Mouse (Mus musculus): ENCODE results near the gene Gatad2a.
"Not testable (repeated sequence)": the region's sequence is repeated elsewhere in the genome, so short reads cannot be mapped to it uniquely, and the experiment has no call there.

The Gatad2a gene

DNA sequence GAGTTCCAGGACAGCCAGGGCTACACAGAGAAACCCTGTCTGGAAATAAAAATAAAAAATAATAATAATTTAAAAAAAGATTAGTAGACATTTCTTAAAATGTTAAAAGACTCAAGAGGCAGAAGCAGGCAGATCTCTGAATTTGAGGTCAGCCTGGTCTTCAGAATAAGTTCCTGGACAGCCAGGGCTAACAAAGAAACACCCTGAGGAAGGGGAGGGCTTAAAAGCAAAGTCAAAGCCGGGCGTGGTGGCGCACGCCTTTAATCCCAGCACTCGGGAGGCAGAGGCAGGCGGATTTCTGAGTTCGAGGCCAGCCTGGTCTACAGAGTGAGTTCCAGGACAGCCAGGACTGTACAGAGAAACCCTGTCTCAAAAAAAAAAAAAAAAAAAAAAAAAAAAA is 7.2 kb downstream of the Gatad2a start:
- DNase-seq: not testable (repeated sequence)

DNA sequence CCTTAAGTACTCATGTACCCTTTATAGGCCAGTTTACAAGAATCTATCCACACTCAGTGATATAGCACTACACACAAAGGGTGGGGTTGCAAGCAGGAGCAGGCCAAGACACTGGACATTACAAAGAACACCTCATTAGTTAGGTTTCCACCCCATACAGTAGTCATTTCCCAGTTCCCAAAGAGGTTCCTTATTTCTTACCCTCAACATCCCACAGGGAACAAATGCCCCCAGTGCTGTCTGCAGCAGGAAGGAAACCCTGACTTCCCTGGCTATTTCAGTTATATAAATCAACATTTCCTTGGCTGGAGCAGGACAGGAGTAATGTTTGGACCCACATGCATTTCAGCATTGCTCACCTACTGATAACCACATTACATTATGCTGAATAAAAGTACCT is 8.4 kb downstream of the Gatad2a start:
- no peak for DNase-seq

DNA sequence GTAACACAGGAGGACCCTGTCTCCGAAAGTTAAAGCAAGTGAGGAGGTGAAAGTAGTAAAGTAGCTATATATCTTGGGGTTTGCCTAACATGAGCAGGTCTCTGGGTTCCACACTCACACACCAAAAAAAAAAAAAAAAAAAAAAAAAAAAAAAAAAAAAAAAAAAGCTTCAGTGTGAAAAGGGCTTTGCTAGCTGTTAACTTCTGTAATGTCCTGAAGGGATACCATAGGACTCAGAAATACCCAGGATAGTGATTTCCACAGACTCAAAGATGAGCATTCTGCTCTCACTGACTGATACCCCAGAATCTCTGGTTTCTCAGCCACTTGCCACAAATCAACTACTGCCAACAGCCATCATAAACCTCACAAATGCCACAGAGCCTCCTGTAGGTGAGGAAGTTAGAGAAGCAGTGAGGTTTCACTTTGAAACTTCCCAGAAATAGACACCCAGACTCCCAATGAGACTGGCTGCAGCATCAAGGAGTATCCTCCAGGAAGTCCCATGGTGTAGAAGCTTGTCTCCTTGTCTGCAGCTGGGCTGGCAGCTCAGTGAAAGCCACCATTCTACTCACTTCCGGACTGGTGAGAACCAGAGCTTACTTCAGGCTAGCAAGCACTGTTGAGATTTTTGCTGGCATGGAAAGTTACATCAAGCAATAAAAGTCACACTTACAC is 11.2 kb downstream of the Gatad2a start:
- no peak for DNase-seq

DNA sequence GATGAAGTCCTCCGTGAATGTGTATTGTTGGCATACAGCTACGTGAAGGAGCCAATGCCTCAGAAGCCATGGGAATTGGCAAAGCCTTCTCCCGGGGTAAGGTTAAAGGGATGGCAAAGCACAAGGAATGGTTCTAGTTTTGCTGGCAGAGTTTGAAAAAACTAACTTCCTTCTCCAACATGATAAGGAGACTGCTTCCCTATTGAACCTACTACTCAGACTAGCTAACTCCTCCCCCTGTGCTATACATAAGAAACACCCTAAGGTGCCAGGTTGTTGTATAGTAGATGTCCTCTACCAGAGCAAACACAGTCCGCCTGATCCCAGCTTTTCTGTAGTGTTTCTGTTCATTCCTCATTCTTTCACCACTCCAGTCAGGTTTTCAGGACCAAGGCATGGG is 17.7 kb downstream of the Gatad2a start:
- no peak for DNase-seq

DNA sequence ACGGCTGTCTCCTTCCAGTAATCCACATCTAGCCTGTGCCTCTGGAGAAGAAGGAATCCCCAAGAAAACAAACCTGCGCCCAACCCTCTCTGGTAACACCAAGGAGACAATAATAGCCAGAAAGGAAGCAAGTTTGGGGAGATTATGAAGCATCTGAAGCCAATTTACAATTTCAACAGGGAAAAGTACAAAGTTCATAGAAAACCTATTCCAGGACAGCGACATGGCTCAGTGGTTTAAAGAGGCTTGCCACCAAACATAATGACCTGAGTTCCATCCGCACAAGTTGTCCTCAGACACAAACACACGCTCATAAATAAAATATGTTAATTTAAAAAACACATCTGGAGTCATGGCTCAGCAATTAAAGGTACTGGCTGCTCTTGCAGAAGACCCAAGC is 21.4 kb downstream of the Gatad2a start:
- DNase-seq: no peak

DNA sequence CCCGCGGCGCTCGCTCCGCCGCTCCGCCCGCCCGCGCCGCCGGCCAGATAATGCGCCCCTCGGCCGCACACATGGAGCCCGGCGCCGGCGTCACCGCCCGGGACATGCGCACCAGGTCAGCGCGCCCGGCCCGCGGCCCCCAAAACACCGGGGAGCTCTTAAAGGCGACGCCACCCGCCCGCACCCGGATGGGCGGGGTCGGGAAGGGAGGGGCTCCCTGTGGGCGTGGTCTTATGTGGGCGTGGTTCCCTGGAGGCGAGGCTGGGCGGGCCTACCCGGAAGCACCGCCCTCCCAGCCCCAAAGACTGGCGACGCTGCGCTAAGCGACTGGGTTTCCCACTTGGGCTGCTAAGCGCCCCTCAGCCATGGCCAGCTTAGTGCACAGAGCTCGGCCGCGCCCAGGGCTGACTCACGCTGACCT is 22.0 kb downstream of the Gatad2a start:
- peak; percentile 95 for DNase-seq

DNA sequence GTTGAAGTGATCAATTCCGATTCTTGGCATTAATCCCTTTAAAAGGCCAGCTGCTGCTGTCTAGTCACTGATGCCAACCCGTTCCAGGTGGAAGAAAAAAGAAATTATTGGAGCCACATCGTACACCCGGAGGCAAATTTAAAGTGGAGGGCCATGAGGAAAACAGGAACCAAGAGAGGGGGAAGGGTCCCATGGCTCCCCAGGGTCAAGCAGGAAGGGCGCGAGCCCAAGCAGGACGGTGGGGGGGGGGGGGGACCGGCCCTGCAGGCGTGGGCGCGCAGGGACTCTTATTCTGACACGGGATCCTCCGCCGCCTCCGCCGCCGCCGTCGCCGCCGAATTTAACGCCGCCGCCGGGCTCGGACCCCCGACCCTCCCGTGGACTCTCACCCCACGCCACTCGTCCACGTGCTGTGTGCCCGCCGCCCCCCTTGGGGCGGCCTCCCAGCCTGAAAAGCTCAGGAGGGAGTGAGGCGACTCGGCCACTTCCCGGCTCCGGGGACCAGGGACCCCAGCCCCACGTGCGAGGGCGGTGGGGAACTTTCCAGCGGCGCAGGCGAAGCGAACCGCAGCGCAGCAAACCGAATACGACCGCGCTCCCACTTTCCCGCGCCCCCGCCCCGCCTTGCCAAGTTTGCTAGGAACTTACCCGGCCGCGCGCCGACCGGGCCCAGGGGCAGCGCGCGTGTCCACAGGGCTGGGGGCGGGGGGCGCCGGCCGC is 22.6 kb downstream of the Gatad2a start:
- DNase-seq: peak; percentile 55

DNA sequence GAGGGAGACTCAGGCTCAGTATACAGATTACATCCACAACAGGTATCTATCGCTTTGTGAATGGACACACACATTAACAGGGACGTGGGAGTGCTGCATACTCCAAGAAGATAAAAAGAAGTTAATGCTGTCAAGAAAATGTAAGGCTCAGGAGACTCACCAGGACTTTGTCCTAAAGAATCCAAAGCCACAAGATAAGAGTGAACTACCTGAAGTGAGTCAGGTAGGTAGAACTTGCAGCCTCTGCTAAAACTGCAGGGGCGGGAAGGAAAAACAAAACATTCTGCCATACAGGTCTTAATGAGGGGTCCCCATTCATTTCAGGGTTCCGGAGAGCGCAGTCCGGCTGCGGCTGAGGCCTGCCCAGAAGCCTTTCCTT is 23.1 kb downstream of the Gatad2a start:
- no peak for DNase-seq

DNA sequence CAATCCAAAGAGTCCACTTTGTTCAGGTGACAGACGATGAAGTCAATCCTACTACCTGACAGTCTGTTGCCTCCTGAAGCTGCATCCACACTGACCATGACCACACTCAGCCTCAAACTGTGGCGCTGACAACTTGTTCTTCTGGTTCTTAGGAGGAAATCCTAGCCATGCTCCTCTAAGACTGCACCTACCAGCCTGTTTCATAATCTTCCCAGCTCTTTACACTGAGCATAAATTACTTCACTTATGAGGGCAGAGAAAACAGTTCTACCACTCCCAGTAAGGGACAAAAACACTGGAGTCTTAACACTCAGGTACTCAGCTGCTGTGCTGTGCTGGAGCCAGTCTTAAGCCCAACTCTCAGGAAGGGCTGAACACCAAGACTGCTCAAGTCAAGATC is 25.3 kb downstream of the Gatad2a start:
- DNase-seq: no peak

DNA sequence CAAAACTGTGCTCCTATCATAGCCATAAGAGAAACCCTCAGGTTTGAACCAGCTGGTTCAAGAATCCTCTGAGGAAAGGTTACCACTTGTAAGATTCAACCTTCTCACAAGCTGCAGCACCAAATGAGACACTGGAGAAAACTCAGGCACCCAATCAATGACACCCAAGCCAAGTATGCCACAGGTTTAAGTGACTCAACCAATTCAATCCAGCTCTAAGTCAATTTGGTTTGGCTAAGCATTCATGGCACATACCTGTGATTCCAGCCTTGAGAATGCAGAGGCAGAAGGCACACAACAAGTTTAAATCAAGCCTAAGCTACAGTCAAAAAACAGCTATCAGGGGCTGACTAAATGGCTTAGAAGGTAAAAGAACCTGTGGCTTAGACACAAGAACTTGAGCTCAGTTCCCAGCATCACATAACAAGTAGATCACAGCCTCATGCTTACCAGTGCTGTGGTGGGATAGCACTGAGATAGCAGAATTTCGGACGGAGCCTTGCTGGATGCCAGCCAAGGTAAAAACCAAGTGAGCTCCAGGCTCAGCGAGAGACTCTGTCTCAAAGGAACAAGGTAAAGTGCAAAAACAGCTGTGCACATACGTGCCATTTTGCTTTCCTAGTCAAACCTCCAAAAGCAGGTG is 28.8 kb downstream of the Gatad2a start:
- DNase-seq: no peak

DNA sequence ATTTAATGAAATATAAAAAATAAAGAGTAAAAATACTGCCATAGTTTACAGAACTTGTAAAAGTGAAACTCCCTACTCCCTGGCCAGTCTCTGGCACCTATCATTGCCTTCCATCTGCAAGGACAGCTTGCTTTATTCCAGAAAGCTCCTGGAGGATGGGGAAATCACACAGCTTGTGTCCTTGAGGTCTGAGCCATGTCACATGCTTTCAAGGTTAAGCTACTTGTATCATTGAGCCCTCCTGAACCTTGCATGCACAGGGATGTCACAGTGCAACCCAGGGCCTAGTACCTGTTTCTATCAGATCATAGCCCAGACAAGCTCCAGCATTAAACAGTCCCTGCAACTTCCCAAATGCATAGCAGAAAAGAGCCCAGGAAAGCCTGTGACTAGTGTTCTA is 36.9 kb downstream of the Gatad2a start:
- no peak for DNase-seq

DNA sequence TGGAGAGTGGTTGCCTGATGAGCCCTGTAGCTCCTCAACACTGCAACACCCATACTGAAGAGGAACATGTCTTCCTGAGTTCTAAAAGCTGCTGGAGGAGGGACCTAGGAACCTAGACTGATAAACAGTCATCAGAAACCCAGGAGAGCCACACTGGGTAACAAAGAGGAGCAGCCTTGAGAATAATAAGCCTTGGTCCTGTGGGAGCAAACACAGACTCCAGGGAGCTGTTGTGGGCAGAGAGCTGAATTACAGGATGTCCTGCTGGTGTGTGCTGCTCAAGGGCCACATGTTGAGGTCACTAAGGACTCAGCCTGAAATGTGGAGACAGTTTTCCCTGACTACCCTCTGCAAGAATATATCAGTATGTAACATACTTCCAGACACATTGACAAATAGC is 38.3 kb downstream of the Gatad2a start:
- no peak for DNase-seq

DNA sequence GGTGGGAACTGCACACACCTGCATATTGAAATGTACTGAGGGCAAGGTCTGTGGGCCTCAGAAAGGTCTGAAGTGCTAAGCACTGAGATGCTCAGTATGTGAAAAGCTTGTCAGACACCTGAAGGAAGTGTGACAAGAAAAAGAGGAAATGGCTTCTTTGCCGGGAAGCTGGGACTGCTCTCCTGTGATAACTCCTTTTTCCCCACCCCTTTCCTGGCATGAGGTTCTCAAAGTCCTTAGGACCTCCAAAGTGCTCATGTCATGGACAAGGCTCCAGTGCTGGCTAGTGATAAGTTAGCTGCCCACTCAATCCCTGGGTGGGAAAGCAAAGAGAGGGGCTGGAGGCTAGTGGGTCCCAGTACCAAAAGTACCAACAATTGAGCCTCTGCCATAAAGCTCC is 38.8 kb downstream of the Gatad2a start:
- DNase-seq: no peak

DNA sequence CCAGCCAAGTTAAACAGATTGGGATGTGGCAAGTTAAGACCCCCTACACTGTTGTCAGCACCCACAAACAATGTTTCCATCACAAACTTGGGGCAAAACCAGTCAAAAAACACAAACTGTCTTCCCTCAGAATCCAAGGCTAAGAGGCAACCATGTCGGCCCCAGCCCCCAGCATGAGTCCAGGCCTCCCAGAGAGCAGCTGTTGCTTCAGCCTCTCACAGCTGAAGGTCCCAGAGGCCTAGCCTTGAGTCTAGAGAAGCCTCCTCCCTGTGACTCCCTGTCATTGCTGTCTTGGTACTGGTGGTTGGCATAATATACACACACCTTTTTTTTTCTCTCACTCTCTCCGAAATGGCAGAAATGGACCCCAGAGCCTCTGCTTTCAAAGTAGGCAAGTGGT is 39.5 kb downstream of the Gatad2a start:
- no peak for DNase-seq

DNA sequence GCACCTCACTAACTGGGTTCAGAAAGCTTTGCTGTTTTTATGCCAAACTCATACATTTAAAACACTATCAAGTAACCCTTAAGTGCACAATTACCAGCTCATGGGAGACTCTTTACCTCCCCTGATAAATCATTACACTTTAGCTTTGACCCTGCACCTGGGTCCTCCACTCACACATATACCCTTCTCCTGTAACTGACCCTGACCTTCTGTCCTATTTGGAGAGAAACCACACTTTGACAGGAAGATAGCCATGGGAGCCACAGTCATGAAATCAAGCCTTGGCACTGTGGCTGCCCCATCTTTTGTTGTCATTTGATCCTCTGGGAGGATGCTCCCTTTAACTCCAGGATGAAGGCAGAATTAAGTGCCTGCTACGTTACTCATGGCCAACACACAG is 41.5 kb downstream of the Gatad2a start:
- no peak for DNase-seq

DNA sequence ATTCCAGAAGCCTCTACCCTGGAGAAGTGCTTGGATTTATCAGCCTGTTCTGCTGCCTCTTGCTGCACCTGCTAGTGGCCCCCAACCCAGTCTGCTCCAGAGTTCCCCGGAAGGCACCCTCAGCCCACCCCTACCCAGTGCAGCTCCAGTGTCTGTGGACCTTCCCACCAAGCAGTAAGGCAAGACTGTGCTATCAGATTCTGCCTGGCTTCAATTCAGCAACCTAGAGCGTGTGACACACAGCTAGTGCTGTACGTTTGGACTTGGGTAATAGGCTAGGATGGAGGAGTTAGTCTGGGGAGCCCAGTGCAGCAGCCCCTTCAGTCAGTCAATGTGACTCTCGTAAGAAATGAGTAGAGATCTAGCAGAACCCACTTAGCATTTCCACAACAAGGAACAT is 42.0 kb downstream of the Gatad2a start:
- no peak for DNase-seq

DNA sequence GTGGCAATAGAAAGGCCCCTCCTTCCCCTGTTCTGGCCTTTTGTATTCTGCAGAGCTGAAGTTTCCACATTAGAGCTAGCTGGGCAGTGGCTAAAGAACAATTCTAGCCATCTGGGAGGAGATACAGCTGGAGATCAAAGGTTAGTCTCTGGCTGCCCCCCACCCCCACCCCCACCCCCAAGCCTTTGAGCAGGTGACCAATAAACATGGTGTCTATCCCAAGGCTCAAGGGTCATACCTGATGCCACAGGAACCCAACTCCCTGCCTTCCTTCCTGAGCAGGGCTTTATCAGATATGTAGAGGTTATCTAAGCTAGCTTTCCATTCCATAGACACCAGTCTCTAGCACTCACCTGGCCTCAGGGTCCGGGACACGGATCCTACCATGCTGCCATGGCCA is 45.9 kb downstream of the Gatad2a start:
- no peak for DNase-seq

DNA sequence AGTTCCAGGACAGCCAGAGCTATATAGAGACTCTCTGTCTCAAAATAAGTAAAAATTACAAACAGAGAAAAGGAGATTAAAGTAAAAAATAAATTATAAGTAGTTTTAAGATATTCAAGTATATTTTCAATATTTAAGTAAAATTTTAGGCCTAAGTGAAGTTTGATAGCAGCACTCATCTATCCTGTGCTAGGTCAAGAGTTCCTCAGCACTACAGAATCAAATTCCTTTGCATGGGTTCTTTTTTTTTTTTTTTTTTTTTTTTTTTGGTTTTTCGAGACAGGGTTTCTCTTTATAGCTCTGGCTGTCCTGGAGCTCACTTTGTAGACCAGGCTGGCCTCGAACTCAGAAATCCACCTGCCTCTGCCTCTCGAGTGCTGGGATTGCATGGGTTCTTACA is 53.7 kb downstream of the Gatad2a start:
- DNase-seq: not testable (repeated sequence)

DNA sequence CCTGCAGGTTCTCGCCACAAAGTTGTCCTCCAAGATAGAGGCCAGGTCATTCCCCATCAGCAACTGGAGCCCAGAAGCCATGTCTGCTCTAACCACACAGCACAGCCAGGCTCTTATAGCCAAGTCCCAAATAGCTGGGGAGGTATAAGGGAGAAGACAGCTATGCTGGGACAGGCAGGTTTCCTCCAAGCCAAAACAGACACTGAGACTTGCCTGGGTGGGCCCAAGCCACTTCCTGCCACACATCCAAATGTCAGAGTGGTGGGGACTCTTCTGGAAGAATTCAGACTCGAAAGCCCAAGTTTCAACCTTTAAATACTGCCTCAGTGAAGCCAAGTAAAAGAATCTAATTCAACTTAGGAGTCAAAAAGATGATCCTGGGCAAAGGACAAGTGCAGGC is 55.8 kb downstream of the Gatad2a start:
- DNase-seq: no peak

DNA sequence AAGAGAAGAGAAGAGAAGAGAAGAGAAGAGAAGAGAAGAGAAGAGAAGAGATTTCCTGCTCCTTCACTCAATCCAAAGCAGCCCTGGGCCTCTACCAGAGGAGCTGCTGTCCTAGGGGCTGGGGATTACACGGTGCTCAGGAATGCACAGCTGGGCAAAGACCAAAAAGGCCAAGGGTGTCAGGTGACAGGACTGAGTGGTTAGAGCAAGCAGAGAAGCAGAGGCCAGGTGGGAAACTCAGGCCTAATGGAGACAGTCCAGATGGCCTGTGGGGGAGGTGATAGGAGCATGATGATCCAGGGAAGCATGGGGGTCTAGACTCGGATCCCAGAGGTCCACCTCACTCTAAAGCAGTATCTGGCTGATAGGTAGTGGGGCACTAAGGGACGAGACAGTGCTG is 56.6 kb downstream of the Gatad2a start:
- no peak for DNase-seq

DNA sequence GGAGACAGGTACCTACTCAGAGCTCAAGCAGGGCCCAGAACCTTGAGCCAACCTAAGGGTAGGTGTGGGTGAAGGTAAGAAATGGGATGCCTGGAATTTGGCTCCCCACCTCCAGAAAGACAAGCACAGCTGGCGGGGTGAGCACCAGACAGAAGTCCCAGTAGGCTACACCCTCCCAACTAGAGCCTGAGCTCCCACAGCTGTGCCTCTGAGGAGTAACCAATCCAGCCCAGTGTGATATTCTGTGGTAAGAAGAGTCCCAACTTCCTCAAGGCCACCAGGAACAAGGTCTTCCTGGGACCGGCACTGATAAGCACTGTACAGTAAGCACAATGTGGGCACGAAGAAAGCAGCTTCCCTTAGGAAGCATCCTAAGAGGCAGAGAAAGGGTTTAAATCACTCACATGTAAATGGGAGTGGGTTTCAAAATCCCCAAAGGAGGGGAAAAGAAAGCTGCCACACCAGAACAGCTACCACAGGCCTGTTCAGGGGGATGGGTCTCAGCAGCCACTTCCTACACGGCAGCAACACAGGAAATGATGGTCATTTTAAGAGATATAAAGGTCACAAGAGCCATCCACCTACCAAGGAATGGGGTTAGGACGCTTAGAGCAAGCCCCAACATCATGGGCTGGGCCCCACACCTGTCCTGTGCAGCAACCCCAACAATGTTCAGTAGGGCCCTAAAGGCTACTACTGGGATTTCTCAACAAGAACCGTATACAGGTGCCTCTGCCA is 57.8 kb downstream of the Gatad2a start:
- DNase-seq: no peak

DNA sequence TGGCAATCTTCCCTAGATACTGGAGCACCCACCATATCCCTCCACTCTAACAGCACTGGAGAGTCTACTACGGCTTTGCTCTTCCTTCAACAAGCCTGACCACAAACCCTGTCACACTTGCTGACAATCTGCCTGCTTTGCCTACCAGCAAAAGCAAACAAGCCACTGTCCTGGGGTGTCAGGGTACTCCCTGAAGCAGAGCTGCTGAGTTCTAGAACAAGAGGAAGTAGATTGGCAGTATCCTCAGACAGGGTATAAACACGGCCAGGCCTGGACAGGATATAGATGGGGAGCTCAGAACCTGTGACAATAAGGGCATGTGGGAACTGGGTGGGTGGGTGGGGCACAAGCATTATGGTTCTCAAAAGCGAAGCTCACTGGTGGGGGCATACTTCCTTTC is 58.7 kb downstream of the Gatad2a start:
- DNase-seq: no peak

DNA sequence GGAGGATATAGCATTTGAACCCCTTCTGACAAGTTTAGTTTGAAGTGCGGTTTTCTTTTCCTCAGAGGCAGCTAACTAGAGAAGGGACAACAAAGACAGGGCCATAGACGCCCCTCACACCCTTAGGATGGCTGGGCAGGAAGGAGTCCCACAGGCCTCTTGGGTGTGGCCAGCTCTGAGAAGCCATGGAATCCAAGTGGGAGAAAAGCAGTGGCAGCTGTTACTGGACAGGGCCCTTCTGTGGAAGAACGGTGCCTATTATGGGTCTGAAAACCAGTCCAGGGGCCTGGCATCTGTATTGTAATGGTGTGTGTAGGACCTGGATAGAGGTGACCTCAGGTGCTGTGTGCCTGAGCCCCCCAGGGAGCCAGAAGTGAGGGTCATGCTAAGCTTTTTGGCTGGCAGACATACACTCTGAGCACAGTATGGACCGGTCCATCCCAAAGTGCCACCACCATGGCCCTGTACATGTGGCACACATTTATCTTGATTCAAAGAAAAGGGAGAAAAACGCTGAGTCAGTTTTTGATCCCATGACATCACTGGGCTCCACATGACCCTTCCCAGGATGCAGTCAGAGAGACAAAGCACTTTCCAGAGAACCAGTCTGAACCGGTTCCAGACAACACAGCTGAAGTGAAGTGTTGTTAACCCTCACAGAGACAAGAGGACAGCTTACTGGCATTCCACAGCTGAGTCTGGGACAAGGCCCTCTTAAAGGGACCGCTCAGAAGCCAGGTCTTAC is 60.0 kb downstream of the Gatad2a start:
- DNase-seq: no peak

Data from cerebellum, adult 11 months (tissue).